8 mouse cellular contexts compared by ENCODE assay signal in the genomic region with DNA sequence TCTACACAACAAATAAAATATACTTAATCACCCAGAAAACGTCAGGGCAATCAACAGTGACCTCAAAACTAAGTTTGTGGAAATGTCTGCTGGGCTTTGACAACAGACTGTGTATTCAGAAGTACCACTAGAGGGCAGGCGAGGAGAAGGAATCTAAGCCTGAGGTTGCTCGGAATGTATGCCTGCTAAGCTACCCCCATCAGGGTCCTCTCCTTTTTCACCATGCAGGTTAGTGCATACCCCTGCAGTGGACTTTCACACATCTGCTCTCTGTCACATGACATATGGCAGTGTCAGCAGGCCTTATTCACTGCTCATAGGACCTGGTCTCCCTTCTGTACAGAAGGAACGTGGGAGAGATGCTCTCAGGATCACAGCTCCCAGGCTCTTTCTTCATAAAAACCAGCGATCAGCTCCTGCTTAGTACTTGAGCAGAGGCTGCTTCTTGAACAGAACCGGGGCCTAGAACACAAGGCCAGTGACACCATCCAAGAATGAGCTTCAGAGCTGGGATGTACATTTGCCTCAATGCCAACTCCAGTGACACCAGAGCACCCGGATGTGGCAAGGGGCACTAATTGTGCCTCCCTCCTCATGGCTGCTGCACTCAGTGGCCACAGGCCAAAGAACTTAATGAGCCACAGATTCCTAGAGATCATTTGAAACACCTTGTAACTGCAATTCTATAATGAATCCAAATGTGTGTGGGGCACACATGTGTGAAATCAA.
A peak's percentile ranks its signal among the peaks of the same experiment; 100 is the strongest.
DNase-seq lines count a peak whose midpoint lies in the region; ATAC-seq lines count a peak whose summit lies in the region.

No protein-coding gene starts in this region.

- no peaks in the 10 kb centered on the region for H3K4me1 ChIP-seq in embryonic facial prominence, embryonic 11.5 days (ENCODE audit: control insufficient read depth, insufficient read depth, low read length)
- H3K4me1 ChIP-seq in hindbrain, embryonic 12.5 days: no peaks in the 10 kb centered on the region
- no peaks in the 10 kb centered on the region for H3K4me1 ChIP-seq in midbrain, embryonic 10.5 days
- H3K4me1 ChIP-seq in stomach, embryonic 14.5 days (ENCODE audit: control insufficient read depth, insufficient read depth, low read length): no peaks in the 10 kb centered on the region

- WGBS in embryonic facial prominence, embryonic 11.5 days: 38% methylated on average over 7 of the region's 7 CpGs
- 40% methylated on average over 7 of the region's 7 CpGs for whole genome bisulfite sequencing in hindbrain, embryonic 12.5 days
- WGBS in midbrain, embryonic 10.5 days: 45% methylated on average over 7 of the region's 7 CpGs
- WGBS in stomach, embryonic 14.5 days: 41% methylated on average over 7 of the region's 7 CpGs

- DNase-seq in kidney, adult 18-20 months: peak; percentile 25
- no peak for DNase-seq in kidney, adult 11 months
- DNase-seq in adipocyte (ENCODE audit: low spot score): peak; percentile 63
- peak; percentile 87 for DNase-seq in embryonic facial prominence, embryonic 11.5 days (ENCODE audit: low spot score)
- DNase-seq in layer of hippocampus, postnatal 36 days: peak; percentile 20 to 26
- peak; percentile 52 for DNase-seq in midbrain, embryonic 10.5 days (ENCODE audit: low spot score)

- no peaks in the 10 kb centered on the region for H3K36me3 ChIP-seq in embryonic facial prominence, embryonic 11.5 days (replicated peaks; ENCODE audit: control insufficient read depth, insufficient read depth, low read depth, low read length)
- H3K36me3 ChIP-seq in hindbrain, embryonic 12.5 days: no peaks in the 10 kb centered on the region
- no peaks in the 10 kb centered on the region for H3K36me3 ChIP-seq in midbrain, embryonic 10.5 days
- H3K36me3 ChIP-seq in stomach, embryonic 14.5 days (ENCODE audit: control insufficient read depth, insufficient read depth, low read length): no peaks in the 10 kb centered on the region

- H3K9me3 ChIP-seq in embryonic facial prominence, embryonic 11.5 days (replicated peaks; ENCODE audit: control insufficient read depth, low read length): no peaks in the 10 kb centered on the region
- no peaks in the 10 kb centered on the region for H3K9me3 ChIP-seq in hindbrain, embryonic 12.5 days (replicated peaks)
- no peaks in the 10 kb centered on the region for H3K9me3 ChIP-seq in midbrain, embryonic 10.5 days (replicated peaks)
- no peaks in the 10 kb centered on the region for H3K9me3 ChIP-seq in stomach, embryonic 14.5 days (ENCODE audit: control insufficient read depth, low read depth, low read length)

- ATAC-seq in embryonic facial prominence, embryonic 11.5 days (replicated peaks; ENCODE audit: insufficient number of reproducible peaks, low FRiP score, low TSS enrichment, low read depth): peak; percentile 85
- ATAC-seq in hindbrain, embryonic 12.5 days (ENCODE audit: low FRiP score): peak; percentile 78
- peak; percentile 84; the same call in 1 of the 2 replicates for ATAC-seq in stomach, embryonic 14.5 days (ENCODE audit: insufficient number of reproducible peaks, insufficient read depth, low FRiP score, low read depth)

- no peak overlapping the region for H3K9ac ChIP-seq in embryonic facial prominence, embryonic 11.5 days (replicated peaks; ENCODE audit: low read length)
- H3K9ac ChIP-seq in hindbrain, embryonic 12.5 days: no peak overlapping the region
- no peak overlapping the region for H3K9ac ChIP-seq in stomach, embryonic 14.5 days (replicated peaks; ENCODE audit: low read depth, low read length)

- no peak overlapping the region for H3K4me3 ChIP-seq in embryonic facial prominence, embryonic 11.5 days (ENCODE audit: low read depth, low read length)
- H3K4me3 ChIP-seq in hindbrain, embryonic 12.5 days: no peak overlapping the region
- H3K4me3 ChIP-seq in midbrain, embryonic 10.5 days: no peak overlapping the region
- H3K4me3 ChIP-seq in stomach, embryonic 14.5 days (ENCODE audit: low read depth, low read length): no peak overlapping the region

- no peak overlapping the region for H3K4me2 ChIP-seq in embryonic facial prominence, embryonic 11.5 days (ENCODE audit: low read depth, low read length)
- no peak overlapping the region for H3K4me2 ChIP-seq in hindbrain, embryonic 12.5 days (replicated peaks)
- no peak overlapping the region for H3K4me2 ChIP-seq in stomach, embryonic 14.5 days (replicated peaks; ENCODE audit: low read depth, low read length)

- H3K27me3 ChIP-seq in embryonic facial prominence, embryonic 11.5 days (ENCODE audit: control insufficient read depth, insufficient read depth, low read length): no peaks in the 10 kb centered on the region
- H3K27me3 ChIP-seq in hindbrain, embryonic 12.5 days: no peaks in the 10 kb centered on the region
- H3K27me3 ChIP-seq in midbrain, embryonic 10.5 days (ENCODE audit: low read depth, poor library complexity, severe bottlenecking): no peaks in the 10 kb centered on the region
- H3K27me3 ChIP-seq in stomach, embryonic 14.5 days (ENCODE audit: control insufficient read depth, insufficient read depth, low read length): no peaks in the 10 kb centered on the region

- no peak overlapping the region for H3K27ac ChIP-seq in embryonic facial prominence, embryonic 11.5 days (replicated peaks; ENCODE audit: low read depth, low read length)
- no peak overlapping the region for H3K27ac ChIP-seq in hindbrain, embryonic 12.5 days
- H3K27ac ChIP-seq in midbrain, embryonic 10.5 days (replicated peaks): no peak overlapping the region
- H3K27ac ChIP-seq in stomach, embryonic 14.5 days (ENCODE audit: low read length): no peak overlapping the region
